Mouse (Mus musculus): ENCODE measurements around the gene Tagap. TPM values are rescaled to one million over a fixed set of nuclear protein-coding genes. Genes with fewer than 3 reads are reported as not detected.

Gene Tagap
- polyA plus RNA-seq, 1 experiment, result 9.0 TPM

DNA sequence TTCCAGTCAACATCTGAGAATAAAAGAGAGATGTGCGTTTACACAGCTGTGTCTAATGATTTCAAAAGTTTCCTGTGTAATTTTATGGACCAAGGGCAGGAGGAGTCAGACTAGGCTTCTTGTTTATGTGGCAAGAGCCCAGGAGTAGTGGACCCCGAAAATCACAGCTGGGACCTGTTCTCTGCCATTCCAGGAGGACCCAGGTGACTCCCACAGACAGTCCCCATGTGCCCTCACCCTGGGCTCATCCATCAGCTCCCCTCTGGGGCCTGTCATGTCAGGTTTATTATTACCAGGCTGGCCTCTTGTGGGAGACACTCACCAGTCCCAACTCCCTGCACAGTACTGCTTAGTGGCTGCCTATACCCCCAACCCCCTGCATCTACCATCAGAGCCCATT is 6.6 kb upstream of the Tagap start:
- WGBS, result 95% methylated on average over 2 of the region's 2 CpGs
- Histone ChIP-seq H3K27me3 (ENCODE audit: control insufficient read depth, insufficient read depth, low read length) (no peaks in the 10 kb centered on the region), H3K4me1 (replicated peaks; ENCODE audit: control insufficient read depth, insufficient read depth, low read length) (peaks cover 12% of the 10 kb centered on the region), H3K4me3 (ENCODE audit: control insufficient read depth, insufficient read depth, low read length) (no peak overlapping the region), H3K36me3 (ENCODE audit: control insufficient read depth, insufficient read depth, low read length) (no peaks in the 10 kb centered on the region), H3K27ac (ENCODE audit: control insufficient read depth, insufficient read depth, low read length) (no peak overlapping the region)
- no peak for TF ChIP-seq POLR2A (IDR thresholded peaks at IDR 0.05; ENCODE audit: control insufficient read depth, extremely low read depth, insufficient read depth, low read length, poor library complexity)
- TF ChIP-seq CTCF (IDR thresholded peaks at IDR 0.05; ENCODE audit: borderline replicate concordance, control insufficient read depth, extremely low read depth, insufficient read depth, low read length, poor library complexity), result no peak
- DNase-seq, result no peak

DNA sequence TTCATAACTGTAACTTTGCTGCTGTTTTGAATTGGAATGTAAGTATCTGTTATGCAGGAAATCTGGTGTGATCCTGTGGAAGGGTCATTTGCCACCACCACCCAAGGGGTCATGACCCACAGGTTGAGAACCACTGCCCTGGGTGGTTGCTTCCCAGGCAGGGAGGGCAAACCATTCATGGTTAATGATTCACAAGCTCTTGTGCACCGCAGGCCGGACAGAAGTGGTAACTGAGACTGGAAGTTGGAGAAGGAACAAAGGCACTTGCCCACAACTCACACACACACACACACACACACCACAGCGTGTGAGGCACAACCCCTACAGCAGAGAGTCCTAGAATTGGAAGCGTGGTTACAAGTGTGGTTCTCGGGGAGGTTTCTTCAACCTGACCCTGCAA is 3.2 kb upstream of the Tagap start:
- Histone ChIP-seq H3K27me3 (ENCODE audit: control insufficient read depth, insufficient read depth, low read length) (no peaks in the 10 kb centered on the region), H3K27ac (ENCODE audit: control insufficient read depth, insufficient read depth, low read length) (no peak overlapping the region), H3K4me1 (replicated peaks; ENCODE audit: control insufficient read depth, insufficient read depth, low read length) (peaks cover 15% of the 10 kb centered on the region), H3K4me3 (ENCODE audit: control insufficient read depth, insufficient read depth, low read length) (no peak overlapping the region), H3K36me3 (ENCODE audit: control insufficient read depth, insufficient read depth, low read length) (no peaks in the 10 kb centered on the region)
- 16% methylated on average over 5 of the region's 5 CpGs for WGBS
- TF ChIP-seq CTCF (IDR thresholded peaks at IDR 0.05; ENCODE audit: borderline replicate concordance, control insufficient read depth, extremely low read depth, insufficient read depth, low read length, poor library complexity), result no peak
- TF ChIP-seq POLR2A (IDR thresholded peaks at IDR 0.05; ENCODE audit: control insufficient read depth, extremely low read depth, insufficient read depth, low read length, poor library complexity), result no peak
- no peak for DNase-seq

GRCm38 (mm10) chr17:7924185-7924725 is 1.5 kb upstream of the Tagap start:
- Histone ChIP-seq H3K4me1 (replicated peaks; ENCODE audit: control insufficient read depth, insufficient read depth, low read length) (peaks cover 17% of the 10 kb centered on the region), H3K36me3 (ENCODE audit: control insufficient read depth, insufficient read depth, low read length) (no peaks in the 10 kb centered on the region), H3K27ac (ENCODE audit: control insufficient read depth, insufficient read depth, low read length) (no peak overlapping the region), H3K4me3 (ENCODE audit: control insufficient read depth, insufficient read depth, low read length) (no peak overlapping the region), H3K27me3 (ENCODE audit: control insufficient read depth, insufficient read depth, low read length) (no peaks in the 10 kb centered on the region)
- TF ChIP-seq CTCF (IDR thresholded peaks at IDR 0.05; ENCODE audit: borderline replicate concordance, control insufficient read depth, extremely low read depth, insufficient read depth, low read length, poor library complexity) (no peak), POLR2A (IDR thresholded peaks at IDR 0.05; ENCODE audit: control insufficient read depth, extremely low read depth, insufficient read depth, low read length, poor library complexity) (no peak)
- no peak for DNase-seq
- 97% methylated on average over 13 of the region's 13 CpGs for WGBS

GRCm38 (mm10) chr17:7927582-7928535 is 2.1 kb downstream of the Tagap start:
- WGBS, result 25% methylated on average over 24 of the region's 24 CpGs
- Histone ChIP-seq H3K36me3 (ENCODE audit: control insufficient read depth, insufficient read depth, low read length) (no peaks in the 10 kb centered on the region), H3K4me3 (ENCODE audit: control insufficient read depth, insufficient read depth, low read length) (0 out of 2 replicates have a peak overlapping the region, but pooled peaks have one; percentile 11), H3K27me3 (ENCODE audit: control insufficient read depth, insufficient read depth, low read length) (no peaks in the 10 kb centered on the region), H3K4me1 (replicated peaks; ENCODE audit: control insufficient read depth, insufficient read depth, low read length) (peaks cover 17% of the 10 kb centered on the region), H3K27ac (ENCODE audit: control insufficient read depth, insufficient read depth, low read length) (peak overlapping the region; percentile 71)
- peak; percentile 88 for DNase-seq
- TF ChIP-seq POLR2A (IDR thresholded peaks at IDR 0.05; ENCODE audit: control insufficient read depth, extremely low read depth, insufficient read depth, low read length, poor library complexity) (no peak), CTCF (IDR thresholded peaks at IDR 0.05; ENCODE audit: borderline replicate concordance, control insufficient read depth, extremely low read depth, insufficient read depth, low read length, poor library complexity) (no peak)

DNA sequence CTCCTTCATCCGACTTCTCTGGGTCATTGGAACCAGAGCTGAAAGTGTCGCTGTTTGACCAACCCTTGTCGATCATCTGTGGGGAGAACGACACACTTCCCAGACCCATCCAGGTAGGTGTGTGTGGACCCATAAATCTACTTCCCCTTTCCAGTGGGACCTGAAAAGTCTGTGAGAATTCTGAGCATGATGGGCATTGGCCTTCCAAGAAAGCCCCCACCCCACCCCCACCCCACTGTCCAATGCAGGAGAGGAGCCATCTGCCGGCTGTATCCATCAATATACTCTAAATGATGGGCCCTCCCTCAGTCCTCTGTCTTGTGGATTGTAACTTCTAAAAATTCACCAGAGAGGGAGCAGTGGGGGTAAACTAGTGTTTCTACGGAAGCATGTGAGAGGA is 2.9 kb downstream of the Tagap start:
- Histone ChIP-seq H3K27me3 (ENCODE audit: control insufficient read depth, insufficient read depth, low read length) (no peaks in the 10 kb centered on the region), H3K4me1 (replicated peaks; ENCODE audit: control insufficient read depth, insufficient read depth, low read length) (peaks cover 15% of the 10 kb centered on the region), H3K4me3 (ENCODE audit: control insufficient read depth, insufficient read depth, low read length) (no peak overlapping the region), H3K36me3 (ENCODE audit: control insufficient read depth, insufficient read depth, low read length) (no peaks in the 10 kb centered on the region), H3K27ac (ENCODE audit: control insufficient read depth, insufficient read depth, low read length) (no peak overlapping the region; the same call in 1 of the 2 replicates)
- TF ChIP-seq POLR2A (IDR thresholded peaks at IDR 0.05; ENCODE audit: control insufficient read depth, extremely low read depth, insufficient read depth, low read length, poor library complexity) (no peak), CTCF (IDR thresholded peaks at IDR 0.05; ENCODE audit: borderline replicate concordance, control insufficient read depth, extremely low read depth, insufficient read depth, low read length, poor library complexity) (no peak)
- WGBS, result 95% methylated on average over 6 of the region's 6 CpGs
- DNase-seq, result no peak

- WGBS, result 84% methylated on average over 8 of the region's 8 CpGs
- Histone ChIP-seq H3K4me1 (replicated peaks; ENCODE audit: control insufficient read depth, insufficient read depth, low read length) (peaks cover 15% of the 10 kb centered on the region), H3K36me3 (ENCODE audit: control insufficient read depth, insufficient read depth, low read length) (no peaks in the 10 kb centered on the region), H3K27ac (ENCODE audit: control insufficient read depth, insufficient read depth, low read length) (no peak overlapping the region), H3K4me3 (ENCODE audit: control insufficient read depth, insufficient read depth, low read length) (no peak overlapping the region), H3K27me3 (ENCODE audit: control insufficient read depth, insufficient read depth, low read length) (no peaks in the 10 kb centered on the region)
- no peak for DNase-seq
- TF ChIP-seq POLR2A (IDR thresholded peaks at IDR 0.05; ENCODE audit: control insufficient read depth, extremely low read depth, insufficient read depth, low read length, poor library complexity), result no peak
- TF ChIP-seq CTCF (IDR thresholded peaks at IDR 0.05; ENCODE audit: borderline replicate concordance, control insufficient read depth, extremely low read depth, insufficient read depth, low read length, poor library complexity), result no peak
These were observed 3.5 kb downstream of the Tagap start for GRCm38 (mm10) chr17:7929279-7929678.

All from thymus, adult 2 months (tissue).